8 mouse cellular contexts compared by ENCODE assay signal in genomic region chr2:181623401-181623800, GRCm38 (mm10). TPM values are rescaled to one million over a fixed set of nuclear protein-coding genes. Genes with fewer than 3 reads are reported as not detected.
DNase-seq lines count a peak whose midpoint lies in the region; ATAC-seq and TF ChIP-seq lines count a peak whose summit lies in the region.

No protein-coding gene starts in this region.

- H3K36me3 ChIP-seq in E14TG2a.4 (ENCODE audit: insufficient read depth, low read length), result peaks cover 71% of the 10 kb centered on the region

- DNase-seq in cerebellum, postnatal 14 days, result peak; percentile 54 to 62
- no peak for DNase-seq in cerebellum, adult 11 months
- no peak for DNase-seq in left cerebral cortex, adult 2 months (ENCODE audit: extremely low spot score in 1 of 2, low spot score in 2 of 2)
- no peak for DNase-seq in left cerebral cortex, adult 8-10 months (ENCODE audit: low spot score in 2 of 2)
- peak; percentile 43 for DNase-seq in kidney, postnatal 14 days
- no peak for DNase-seq in MN1 (ENCODE audit: low spot score)

- no peak overlapping the region for H3K27ac ChIP-seq in left cerebral cortex, adult 2 months

- ATAC-seq in frontal cortex, adult (ENCODE audit: low TSS enrichment), result no peak

- no peaks in the 10 kb centered on the region for H3K9me3 ChIP-seq in E14TG2a.4 (ENCODE audit: low read length)

- peak; percentile 57 for TF ChIP-seq CTCF in left cerebral cortex, adult 2 months (IDR thresholded peaks at IDR 0.05)
- peak; percentile 51 for TF ChIP-seq CTCF in E14TG2a.4 (conservative IDR thresholded peaks at IDR 0.05; ENCODE audit: low read length)

- peaks cover 10% of the 10 kb centered on the region for H3K4me1 ChIP-seq in E14TG2a.4 (replicated peaks; ENCODE audit: low read depth, low read length)

- intact Hi-C loops in left cerebral cortex, adult 2 months (cut with DNase I), result loop anchor here (10.0 kb wide), 1 partner anchor 221 kb away; no protein-coding TSS in a partner anchor

- no peaks in the 10 kb centered on the region for H3K27me3 ChIP-seq in E14TG2a.4 (ENCODE audit: insufficient read depth, low read length)

- no peak overlapping the region for H3K4me3 ChIP-seq in left cerebral cortex, adult 2 months
- no peak overlapping the region for H3K4me3 ChIP-seq in E14TG2a.4 (replicated peaks; ENCODE audit: low read length)

RNA-seq across cellular contexts. Expression of gene Samd10, which starts 24.4 kb away (rescaled TPM):
- 10 to 100 TPM; 21.5 to 22.0 TPM for total RNA-seq in left cerebral cortex, adult 2 months (2021)
- total RNA-seq in left cerebral cortex, adult 8-10 months (2022), result 10 to 100 TPM; 19.6 to 22.3 (median 21.6) TPM

RNA-seq across cellular contexts. Expression of gene Zfp512b, which starts 30.8 kb away (rescaled TPM):
- total RNA-seq in left cerebral cortex, adult 2 months (2021), result 10 to 100 TPM; 83.1 to 93.8 TPM
- 10 to 100 TPM; 68.9 to 94.3 (median 77.1) TPM for total RNA-seq in left cerebral cortex, adult 8-10 months (2022)

RNA-seq across cellular contexts. Expression of gene Prpf6, which starts 31.7 kb away (rescaled TPM):
- total RNA-seq in left cerebral cortex, adult 2 months (2021), result 10 to 100 TPM; 54.4 to 57.4 TPM
- total RNA-seq in left cerebral cortex, adult 8-10 months (2022), result 10 to 100 TPM; 54.0 to 60.9 (median 56.7) TPM

RNA-seq across cellular contexts. Expression of gene Gm29797, which starts 33.4 kb away (rescaled TPM):
- 1 to 10 TPM in 1 of 2 experiments, under 1 TPM in 1; 0.48 to 1.3 TPM for total RNA-seq in left cerebral cortex, adult 2 months (2021)
- 1 to 10 TPM in 1 of 4 experiments, under 1 TPM in 2, not detected in 1; 0.53 to 1.2 (median 0.62) TPM for total RNA-seq in left cerebral cortex, adult 8-10 months (2022)

RNA-seq across cellular contexts. Expression of gene Uckl1, which starts 38.7 kb away (rescaled TPM):
- 10 to 100 TPM; 57.7 to 71.1 TPM for total RNA-seq in left cerebral cortex, adult 2 months (2021)
- total RNA-seq in left cerebral cortex, adult 8-10 months (2022), result 10 to 100 TPM; 53.5 to 80.6 (median 63.6) TPM

Comparison
In these comparisons a context has a peak if more than half of its experiments do, and no peak if none do; other contexts are left out.
1. DNase-seq: peak in cerebellum, postnatal 14 days (2 of 2) and kidney, postnatal 14 days (single experiment); none in cerebellum, adult 11 months (single experiment), left cerebral cortex, adult 2 months (0 of 2), left cerebral cortex, adult 8-10 months (0 of 2) and MN1 (single experiment).